Mouse (Mus musculus) cerebellum, adult 2 months (tissue): ENCODE results near the gene Bmyc. TPM values are rescaled to one million over a fixed set of nuclear protein-coding genes. Genes with fewer than 3 reads are reported as not detected.
"Not testable (repeated sequence)": the region's sequence is repeated elsewhere in the genome, so short reads cannot be mapped to it uniquely, and the experiment has no call there.

ENCODE experiments used
- DNase-seq, 2 experiments: peaks; one replicate each; pipeline ENCODE4 v3.0.0; 2021
- H3K27ac ChIP-seq: fragments of 200-500 bp; 2 replicates; pipeline ENCODE4 v1.5.1; 2012; ENCODE audit warnings: low read length, control low read depth, inconsistent platforms; ENCODE audit not compliant: insufficient read depth
- H3K27me3 ChIP-seq: fragments of 200-500 bp; 2 replicates; pipeline ENCODE4 v1.6.1; 2012; ENCODE audit warnings: inconsistent platforms, mild to moderate bottlenecking, low read length, moderate library complexity; ENCODE audit not compliant: control insufficient read depth, insufficient read depth
- H3K4me1 ChIP-seq: fragments of 200-500 bp; 2 replicates; pipeline ENCODE4 v1.6.1; 2011; ENCODE audit warnings: low read length; ENCODE audit not compliant: control insufficient read depth, insufficient read depth
- H3K4me3 ChIP-seq: fragments of 200-500 bp; replicated peaks from 2 replicates; pipeline ENCODE3; 2011; ENCODE audit warnings: mild to moderate bottlenecking, low read depth, low read length, control low read depth; ENCODE audit not compliant: insufficient read depth
- CTCF ChIP-seq: fragments of 200-500 bp; IDR thresholded peaks from 2 replicates; pipeline ENCODE4 v1.5.1; 2011; ENCODE audit warnings: low read depth, mild to moderate bottlenecking, control low read depth, low read length, moderate library complexity, borderline replicate concordance; ENCODE audit not compliant: insufficient read depth
- POLR2A ChIP-seq: fragments of 200-500 bp; IDR thresholded peaks from 2 replicates; pipeline ENCODE4 v1.6.1; 2011; ENCODE audit warnings: low read length, control low read depth, borderline replicate concordance; ENCODE audit not compliant: insufficient read depth
- WGBS: fragments of 180-500 bp; shearing (Covaris S2); methylation state at CpG from one replicate; pipeline ENCODE4 v1.1.7; 2018; 5-methylcytosine and 5-hydroxymethylcytosine counted together
- polyA plus RNA-seq: library from polyadenylated mRNA; depleted of rRNA; stranded (reverse); fragments of >200 nt; gene quantifications from 2 replicates; pipeline ENCODE4 v1.2.3, GENCODE M21; 2012

The Bmyc gene
- polyA plus RNA-seq, 1 experiment = 99.5 TPM

- WGBS = 83% methylated on average over 5 of the region's 5 CpGs
- H3K4me3 ChIP-seq = no peak overlapping the region
- H3K4me1 ChIP-seq = no peaks in the 10 kb centered on the region; the same call in 1 of the 2 replicates
- no peaks in the 10 kb centered on the region for H3K27me3 ChIP-seq
- DNase-seq = no peak
- TF ChIP-seq POLR2A (no peak), CTCF (no peak)
- no peak overlapping the region for H3K27ac ChIP-seq
Measured at GRCm38 (mm10) chr2:25701001-25701400, 5.5 kb upstream of the Bmyc start.

- no peak for DNase-seq
- Histone ChIP-seq H3K27me3 (no peaks in the 10 kb centered on the region), H3K4me1 (peaks cover 7% of the 10 kb centered on the region), H3K4me3 (no peak overlapping the region), H3K27ac (no peak overlapping the region)
- whole genome bisulfite sequencing = 88% methylated on average over 4 of the region's 4 CpGs
- TF ChIP-seq CTCF = no peak
- TF ChIP-seq POLR2A = no peak
Measured at GRCm38 (mm10) chr2:25703706-25704105, 2.8 kb upstream of the Bmyc start.

- DNase-seq = peak; percentile 35 to 42
- Histone ChIP-seq H3K27me3 (no peaks in the 10 kb centered on the region), H3K27ac (no peak overlapping the region), H3K4me3 (peak overlapping the region; percentile 43), H3K4me1 (peaks cover 11% of the 10 kb centered on the region)
- 77% methylated on average over 2 of the region's 2 CpGs for WGBS
- peak; percentile 46; the same call in 1 of the 2 replicates for TF ChIP-seq CTCF
- no peak for TF ChIP-seq POLR2A
Measured at GRCm38 (mm10) chr2:25708121-25708520, 1.6 kb downstream of the Bmyc start.

- H3K4me3 ChIP-seq, H3K27me3 ChIP-seq, H3K27ac ChIP-seq, DNase-seq: not testable (repeated sequence)
- H3K4me1 ChIP-seq = peaks cover 11% of the 10 kb centered on the region
- 91% methylated on average over 1 of the region's 1 CpGs for WGBS
Measured at GRCm38 (mm10) chr2:25709056-25709455, 2.5 kb downstream of the Bmyc start.

- H3K27ac ChIP-seq, H3K27me3 ChIP-seq, H3K4me3 ChIP-seq: not testable (repeated sequence)
- peaks cover 11% of the 10 kb centered on the region for H3K4me1 ChIP-seq
- 23% methylated on average over 2 of the region's 2 CpGs for WGBS
- DNase-seq = peak in 1 of 2 experiments; percentile 11
Measured at GRCm38 (mm10) chr2:25709791-25710190, 3.3 kb downstream of the Bmyc start.

GRCm38 (mm10) chr2:25711641-25712040 lies 5.1 kb downstream of the Bmyc start:
- 39% methylated on average over 3 of the region's 3 CpGs for WGBS
- H3K27ac ChIP-seq, DNase-seq, H3K4me3 ChIP-seq, H3K27me3 ChIP-seq: not testable (repeated sequence)
- peaks cover 11% of the 10 kb centered on the region for H3K4me1 ChIP-seq

GRCm38 (mm10) chr2:25717222-25717621 lies 10.7 kb downstream of the Bmyc start:
- no peaks in the 10 kb centered on the region for H3K27me3 ChIP-seq
- DNase-seq = no peak
- no peak overlapping the region for H3K27ac ChIP-seq
- no peak overlapping the region for H3K4me3 ChIP-seq
- no peak for TF ChIP-seq POLR2A
- no peak for TF ChIP-seq CTCF
- H3K4me1 ChIP-seq = no peaks in the 10 kb centered on the region

- no peak overlapping the region for H3K4me3 ChIP-seq
- DNase-seq = no peak
- no peaks in the 10 kb centered on the region for H3K27me3 ChIP-seq
- H3K4me1 ChIP-seq = no peaks in the 10 kb centered on the region
- no peak overlapping the region for H3K27ac ChIP-seq
- WGBS = 31% methylated on average over 2 of the region's 2 CpGs
- TF ChIP-seq CTCF (no peak), POLR2A (no peak)
Measured at GRCm38 (mm10) chr2:25733199-25733930, 26.8 kb downstream of the Bmyc start.

GRCm38 (mm10) chr2:25736709-25737108 lies 30.2 kb downstream of the Bmyc start, which contains the start of gene Obp2b:
Obp2b (plus strand) TSS chr2:25737009.
- not testable (repeated sequence) for DNase-seq, H3K4me3 ChIP-seq, H3K4me1 ChIP-seq, H3K27me3 ChIP-seq, H3K27ac ChIP-seq
- WGBS = 66% methylated on average over 3 of the region's 3 CpGs
